In the genomic region with DNA sequence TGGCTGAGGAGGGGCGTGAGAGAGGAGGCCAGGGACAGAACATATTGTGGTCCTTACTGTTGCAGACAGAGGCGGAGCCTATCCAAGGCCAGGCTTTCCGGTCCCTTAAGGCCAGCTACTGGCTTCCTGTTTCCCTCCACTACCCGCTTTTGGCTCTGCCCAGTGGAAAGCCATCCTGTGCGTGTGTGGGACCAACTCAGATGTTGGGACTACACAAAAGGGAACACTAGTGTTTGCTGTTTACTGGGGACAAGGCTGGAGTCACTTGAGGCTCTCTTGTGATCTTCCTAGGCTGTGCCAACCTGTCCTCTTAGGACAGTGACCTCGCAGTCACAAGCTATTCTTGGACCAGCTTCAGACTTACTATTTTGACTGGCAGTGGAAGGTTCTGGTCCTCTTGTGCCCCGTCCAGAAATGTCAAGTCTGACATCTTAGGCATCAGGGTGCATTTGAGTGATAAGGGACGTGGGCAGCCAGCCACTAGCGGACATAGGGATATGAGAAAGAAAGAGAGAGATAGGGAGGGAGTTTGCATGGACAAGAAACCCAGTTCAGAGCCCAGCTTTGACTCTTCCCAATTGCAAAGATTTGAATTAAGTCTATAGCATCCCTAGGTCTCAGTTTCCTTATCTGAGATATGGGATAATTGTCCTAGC, we compare ENCODE assay signal across 8 mouse cellular contexts. TPM values are rescaled to one million over a fixed set of nuclear protein-coding genes. Genes with fewer than 3 reads are reported as not detected.
DNase-seq lines count a peak whose midpoint lies in the region; ATAC-seq lines count a peak whose summit lies in the region.

No protein-coding gene starts in this region.

- H3K4me2 ChIP-seq in forebrain, embryonic 16.5 days (ENCODE audit: low read length): no peak overlapping the region

- DNase-seq in layer of hippocampus, adult 11-12 months (ENCODE audit: low spot score): peak; percentile 53
- DNase-seq in layer of hippocampus, adult 18-20 months (ENCODE audit: low spot score in 2 of 2): no peak
- peak; percentile 52 for DNase-seq in brain, adult 2 months (ENCODE audit: low read depth, low spot score)
- peak; percentile 84 for DNase-seq in lung, postnatal 10 days
- no peak for DNase-seq in retina, postnatal 1 day
- DNase-seq in left cerebral cortex, adult 8-10 months (ENCODE audit: low spot score in 2 of 2): no peak

- H3K36me3 ChIP-seq in forebrain, embryonic 16.5 days (ENCODE audit: control insufficient read depth, insufficient read depth): no peaks in the 10 kb centered on the region

- H3K9me3 ChIP-seq in forebrain, embryonic 16.5 days (ENCODE audit: control insufficient read depth, low read length): no peaks in the 10 kb centered on the region

- peak; percentile 42 to 46; a peak in 3 of 4 replicates for ATAC-seq in hematopoietic stem cell, adult 5-6 weeks (replicated peaks in 1 of 2; ENCODE audit: insufficient read depth in 1 of 2, low FRiP score in 2 of 2, low TSS enrichment in 1 of 2, low read depth in 1 of 2, poor library complexity in 2 of 2, severe bottlenecking in 2 of 2)
- ATAC-seq in forebrain, embryonic 16.5 days: no peak

- no peaks in the 10 kb centered on the region for H3K27me3 ChIP-seq in forebrain, embryonic 16.5 days (replicated peaks; ENCODE audit: control insufficient read depth, insufficient read depth, low read length)

- 80% methylated on average over 9 of the region's 9 CpGs for WGBS in forebrain, embryonic 16.5 days

- no peak overlapping the region for H3K9ac ChIP-seq in forebrain, embryonic 16.5 days (replicated peaks; ENCODE audit: low read depth, low read length)

- H3K4me1 ChIP-seq in forebrain, embryonic 16.5 days (replicated peaks; ENCODE audit: control insufficient read depth, insufficient read depth, low read length): no peaks in the 10 kb centered on the region

- no peak overlapping the region for H3K4me3 ChIP-seq in forebrain, embryonic 16.5 days (replicated peaks; ENCODE audit: low read length)

- H3K27ac ChIP-seq in forebrain, embryonic 16.5 days (ENCODE audit: low read length): no peak overlapping the region

RNA-seq across cellular contexts. Expression of a gene that starts 15.4 kb away (rescaled TPM):
- total RNA-seq in layer of hippocampus, adult 18-20 months (2021): 10 to 100 TPM; 25.3 to 28.7 TPM
- 4.8 and 7.4 TPM in 2 replicates for total RNA-seq in hematopoietic stem cell, adult 5-6 weeks (2017)
- polyA plus RNA-seq in forebrain, embryonic 16.5 days (2015; fragmentation: Nextera tagmentation; extraction: Ambion mirVana): 21.8 and 25.1 TPM in 2 replicates
- total RNA-seq in left cerebral cortex, adult 8-10 months (2022): 10 to 100 TPM; 19.0 to 29.8 (median 23.9) TPM

RNA-seq across cellular contexts. Expression of a gene that starts 20.2 kb away (rescaled TPM):
- total RNA-seq in layer of hippocampus, adult 18-20 months (2021): 10 to 100 TPM; 20.4 to 22.6 TPM
- total RNA-seq in hematopoietic stem cell, adult 5-6 weeks (2017): 45.7 and 62.1 TPM in 2 replicates
- polyA plus RNA-seq in forebrain, embryonic 16.5 days (2015; fragmentation: Nextera tagmentation; extraction: Ambion mirVana): 26.4 and 28.0 TPM in 2 replicates
- total RNA-seq in left cerebral cortex, adult 8-10 months (2022): 10 to 100 TPM; 13.3 to 18.3 (median 15.8) TPM

RNA-seq across cellular contexts. Expression of a gene that starts 32.8 kb away (rescaled TPM):
- 10 to 100 TPM; 75.7 to 89.4 TPM for total RNA-seq in layer of hippocampus, adult 18-20 months (2021)
- 6.0 and 9.5 TPM in 2 replicates for total RNA-seq in hematopoietic stem cell, adult 5-6 weeks (2017)
- 9.7 and 11.8 TPM in 2 replicates for polyA plus RNA-seq in forebrain, embryonic 16.5 days (2015; fragmentation: Nextera tagmentation; extraction: Ambion mirVana)
- 10 to 100 TPM; 51.6 to 69.0 (median 61.8) TPM for total RNA-seq in left cerebral cortex, adult 8-10 months (2022)

RNA-seq across cellular contexts. Expression of a gene that starts 42.1 kb away (rescaled TPM):
- total RNA-seq in layer of hippocampus, adult 18-20 months (2021): 100 to 1,000 TPM in 1 of 2 experiments, 10 to 100 TPM in 1; 96.7 to 100 TPM
- total RNA-seq in hematopoietic stem cell, adult 5-6 weeks (2017): 482 and 912 TPM in 2 replicates
- polyA plus RNA-seq in forebrain, embryonic 16.5 days (2015; fragmentation: Nextera tagmentation; extraction: Ambion mirVana): 397 and 404 TPM in 2 replicates
- 100 to 1,000 TPM; 104 to 114 (median 110) TPM for total RNA-seq in left cerebral cortex, adult 8-10 months (2022)

RNA-seq across cellular contexts. Expression of a gene that starts 54.3 kb away (rescaled TPM):
- 10 to 100 TPM; 23.8 to 24.4 TPM for total RNA-seq in layer of hippocampus, adult 18-20 months (2021)
- 16.0 and 16.4 TPM in 2 replicates for total RNA-seq in hematopoietic stem cell, adult 5-6 weeks (2017)
- polyA plus RNA-seq in forebrain, embryonic 16.5 days (2015; fragmentation: Nextera tagmentation; extraction: Ambion mirVana): 21.9 and 30.5 TPM in 2 replicates
- total RNA-seq in left cerebral cortex, adult 8-10 months (2022): 10 to 100 TPM; 24.9 to 28.0 (median 27.0) TPM

Comparison
In these comparisons a context has a peak if more than half of its experiments do, and no peak if none do; other contexts are left out.
1. DNase-seq: peak in layer of hippocampus, adult 11-12 months (single experiment), brain, adult 2 months (single experiment) and lung, postnatal 10 days (single experiment); none in layer of hippocampus, adult 18-20 months (0 of 2), retina, postnatal 1 day (single experiment) and left cerebral cortex, adult 8-10 months (0 of 2).